Mouse (Mus musculus) G1E (cell line): ENCODE results near the gene Fastkd5.

Experiments used
- CTCF ChIP-seq: IDR thresholded peaks from 2 replicates; pipeline ENCODE4 v1.5.1; 2012; ENCODE audit warnings: low read depth, low read length, inconsistent platforms, mixed read lengths
- GATA1 ChIP-seq: IDR thresholded peaks from 2 replicates; pipeline ENCODE4 v1.6.1; 2012; ENCODE audit warnings: borderline replicate concordance, low read length, inconsistent platforms, mixed read lengths
- TAL1 ChIP-seq: conservative IDR thresholded peaks from 2 replicates; pipeline ENCODE4 v1.6.1; 2012; ENCODE audit warnings: low read depth, low read length, inconsistent platforms, mixed read lengths

- TF ChIP-seq CTCF (no peak), GATA1 (no peak), TAL1 (no peak)
Measured at GRCm38 (mm10) chr2:130613091-130613490, 16.7 kb downstream of the Fastkd5 start.
